18 mouse cellular contexts compared by ENCODE assay signal in the genomic region with DNA sequence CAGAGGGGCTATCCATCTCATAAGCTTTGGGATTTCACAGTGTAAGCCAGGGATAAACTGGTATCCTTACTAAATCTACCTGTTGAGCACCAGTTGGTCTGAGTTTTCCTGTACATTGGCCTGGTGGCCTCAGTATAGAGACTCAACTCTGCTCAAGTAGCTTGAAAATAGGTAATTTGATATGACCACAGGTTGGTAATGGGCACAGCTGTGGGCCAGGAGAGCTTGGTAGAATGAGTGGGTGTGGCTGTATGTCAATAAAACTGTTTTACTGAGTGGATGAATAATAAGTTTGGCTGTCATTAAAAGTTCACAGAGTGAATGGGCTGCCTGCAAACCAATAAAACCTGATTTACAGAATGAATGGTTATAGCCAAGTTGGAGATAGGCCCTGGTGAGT.
"Had no signal": no experiment of that assay in that cellular context is flagged by ENCODE, and none has a peak within 500 bp of the region (broad histone marks: within the 10 kb centered on the region; RNA-seq: fewer than 3 reads in every experiment).

No protein-coding gene starts in this region.

- H3K27me3 ChIP-seq: liver, embryonic 12.5 days; lung, embryonic 15.5 days; midbrain, embryonic 12.5 days; neural tube, embryonic 13.5 days; neural tube, embryonic 15.5 days had no signal

- H3K27ac ChIP-seq: liver, embryonic 12.5 days; liver, embryonic 14.5 days; lung, embryonic 15.5 days; midbrain, embryonic 10.5 days; midbrain, embryonic 12.5 days; neural tube, embryonic 13.5 days; neural tube, embryonic 15.5 days had no signal

- DNase-seq: midbrain, embryonic 14.5 days; retina, postnatal 1 day; right cerebral cortex, adult 18-20 months; right cerebral cortex, postnatal 25 days; right cerebral cortex, postnatal 4 days; spleen, adult 18-20 months; thymus, adult 18-20 months; thymus, postnatal 14 days; thymus, postnatal 36 days had no signal

- ATAC-seq: liver, embryonic 12.5 days; midbrain, embryonic 16.5 days had no signal

- H3K4me2 ChIP-seq: liver, embryonic 12.5 days; lung, embryonic 15.5 days; midbrain, embryonic 12.5 days; neural tube, embryonic 13.5 days; neural tube, embryonic 15.5 days had no signal

- H3K9me3 ChIP-seq: liver, embryonic 12.5 days; lung, embryonic 15.5 days; midbrain, embryonic 10.5 days; midbrain, embryonic 12.5 days; neural tube, embryonic 13.5 days; neural tube, embryonic 15.5 days had no signal

- H3K4me3 ChIP-seq: liver, embryonic 12.5 days; lung, embryonic 15.5 days; midbrain, embryonic 10.5 days; midbrain, embryonic 12.5 days; myocyte; neural tube, embryonic 13.5 days; neural tube, embryonic 15.5 days had no signal

- H3K9ac ChIP-seq: liver, embryonic 12.5 days; liver, embryonic 14.5 days; lung, embryonic 15.5 days; midbrain, embryonic 12.5 days; neural tube, embryonic 13.5 days; neural tube, embryonic 15.5 days had no signal

- H3K4me1 ChIP-seq: liver, embryonic 12.5 days; lung, embryonic 15.5 days; midbrain, embryonic 10.5 days; midbrain, embryonic 12.5 days; neural tube, embryonic 13.5 days; neural tube, embryonic 15.5 days had no signal
